Mouse (Mus musculus) G1E (cell line): Measurements from ENCODE around the gene S100pbp.

Source experiments
- CTCF ChIP-seq: IDR thresholded peaks from 2 replicates; pipeline ENCODE4 v1.5.1; 2012; ENCODE audit warnings: low read depth, low read length, inconsistent platforms, mixed read lengths
- GATA1 ChIP-seq: IDR thresholded peaks from 2 replicates; pipeline ENCODE4 v1.6.1; 2012; ENCODE audit warnings: borderline replicate concordance, low read length, inconsistent platforms, mixed read lengths
- GATA2 ChIP-seq: IDR thresholded peaks from 2 replicates; pipeline ENCODE4 v1.6.1; 2012; ENCODE audit warnings: low read depth, low read length, inconsistent platforms, borderline replicate concordance
- POLR2AphosphoS5 ChIP-seq: IDR thresholded peaks from 2 replicates; pipeline ENCODE4 v1.6.1; 2012; ENCODE audit warnings: low read depth, low read length, inconsistent platforms; ENCODE audit not compliant: insufficient replicate concordance
- TAL1 ChIP-seq: conservative IDR thresholded peaks from 2 replicates; pipeline ENCODE4 v1.6.1; 2012; ENCODE audit warnings: low read depth, low read length, inconsistent platforms, mixed read lengths

DNA sequence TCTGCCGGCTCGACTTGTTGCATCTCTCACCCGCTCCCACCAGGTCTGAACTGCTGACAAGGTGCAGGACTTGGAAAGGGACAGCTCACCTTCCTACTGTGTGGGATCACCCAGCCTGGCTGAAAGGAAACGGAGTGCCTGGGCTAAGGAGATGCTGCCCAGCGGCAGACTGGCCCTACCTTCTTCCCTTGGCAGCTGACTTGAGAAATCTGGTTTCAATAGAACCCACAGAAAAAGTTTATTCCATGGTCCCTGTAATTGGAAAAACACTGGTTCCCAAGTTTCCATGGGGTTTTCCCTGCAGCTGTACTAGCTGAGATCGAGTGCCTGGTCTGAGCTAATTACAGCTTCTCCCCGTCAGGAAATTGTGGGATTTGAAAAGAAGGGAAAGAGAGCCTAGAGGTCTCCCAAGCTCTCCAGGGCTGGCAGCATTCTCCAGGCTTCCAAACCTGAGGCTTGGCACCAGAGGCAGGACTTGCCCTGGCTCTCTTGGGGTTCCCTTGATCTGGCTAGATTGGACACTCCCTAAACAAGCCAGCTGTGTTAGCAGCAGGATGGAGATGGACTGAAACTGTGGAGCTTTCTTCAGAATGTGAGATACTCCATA, 29.1 kb upstream of the S100pbp start:
- TF ChIP-seq CTCF (no peak), GATA1 (no peak), POLR2AphosphoS5 (no peak), TAL1 (no peak), GATA2 (no peak)
